Mouse (Mus musculus): Measurements from ENCODE around the gene Atxn2.

GRCm38 (mm10) chr5:121836692-121837415 lies 125.7 kb downstream of the Atxn2 start:
- TF ChIP-seq POLR2A (IDR thresholded peaks at IDR 0.05; ENCODE audit: borderline replicate concordance, control insufficient read depth, low read depth, low read length) (peak; percentile 90), CTCF (IDR thresholded peaks at IDR 0.05; ENCODE audit: control insufficient read depth, insufficient read depth, low read length) (no peak)
